Mouse (Mus musculus) ES-CJ7 (cell line): ENCODE results near the gene F12.

Experiments
- DNase-seq: peaks from one replicate; pipeline ENCODE4 v3.0.0; 2011; ENCODE audit warnings: low read depth, low spot score

F12 gene

GRCm38 (mm10) chr13:55371740-55372139, 54.9 kb downstream of the F12 start:
- no peak for DNase-seq

GRCm38 (mm10) chr13:55371007-55371681, 55.4 kb downstream of the F12 start:
- DNase-seq: no peak

GRCm38 (mm10) chr13:55370234-55370633, 56.4 kb downstream of the F12 start:
- no peak for DNase-seq

- DNase-seq: no peak
Measured at GRCm38 (mm10) chr13:55369531-55370114, 57.0 kb downstream of the F12 start, which contains the start of gene Rgs14. Gene Rgs14, plus strand, starts transcription at chr13:55369732.

GRCm38 (mm10) chr13:55368401-55368800, 58.2 kb downstream of the F12 start:
- no peak for DNase-seq
